In the genomic region with DNA sequence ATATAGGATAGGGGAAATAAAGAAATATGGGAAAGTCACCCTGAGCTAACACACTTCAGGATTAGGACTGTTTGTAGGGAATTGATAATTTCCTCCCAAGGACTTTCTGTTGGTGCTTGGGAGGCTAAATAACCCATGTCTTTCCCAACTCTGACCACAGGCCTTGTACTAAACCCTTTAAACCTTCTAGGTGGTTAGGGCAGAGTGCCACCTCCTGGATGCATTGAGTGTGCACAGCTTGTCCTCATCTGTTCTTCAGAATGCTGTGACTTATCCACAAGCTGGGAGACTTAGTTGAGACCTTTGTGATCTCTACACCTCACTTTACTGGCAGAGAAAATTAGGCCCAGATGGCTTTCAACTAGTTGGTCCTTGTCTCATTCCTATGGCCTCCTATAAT, we compare ENCODE assay signal across 9 mouse cellular contexts. TPM values are rescaled to one million over a fixed set of nuclear protein-coding genes. Genes with fewer than 3 reads are reported as not detected.
DNase-seq lines count a peak whose midpoint lies in the region; ATAC-seq lines count a peak whose summit lies in the region.
"Had no signal": no experiment of that assay in that cellular context is flagged by ENCODE, and none has a peak within 500 bp of the region (broad histone marks: within the 10 kb centered on the region; RNA-seq: fewer than 3 reads in every experiment).

No protein-coding gene starts in this region.

- no peak overlapping the region for H3K9ac ChIP-seq in forebrain, embryonic 14.5 days (ENCODE audit: low read length)
- H3K9ac ChIP-seq in forebrain, embryonic 11.5 days (ENCODE audit: low read length): no peak overlapping the region

- H3K27ac ChIP-seq in forebrain, embryonic 14.5 days (ENCODE audit: low read depth, low read length): no peak overlapping the region
- H3K27ac ChIP-seq in forebrain, embryonic 11.5 days (ENCODE audit: low read depth, low read length): no peak overlapping the region
- no peak overlapping the region for H3K27ac ChIP-seq in limb, embryonic 10.5 days

- no peak overlapping the region for H3K4me2 ChIP-seq in forebrain, embryonic 14.5 days (ENCODE audit: low read length)
- no peak overlapping the region for H3K4me2 ChIP-seq in forebrain, embryonic 11.5 days (ENCODE audit: low read depth, low read length, severe bottlenecking)

- no peak for ATAC-seq in forebrain, embryonic 14.5 days
- no peak for ATAC-seq in forebrain, embryonic 11.5 days (replicated peaks; ENCODE audit: low FRiP score)
- ATAC-seq in monocyte, adult 5-6 weeks (replicated peaks; ENCODE audit: insufficient number of reproducible peaks, low FRiP score, low TSS enrichment, poor library complexity, severe bottlenecking): no peak

- no peaks in the 10 kb centered on the region for H3K27me3 ChIP-seq in forebrain, embryonic 14.5 days (replicated peaks; ENCODE audit: control insufficient read depth, insufficient read depth, low read length)
- no peaks in the 10 kb centered on the region for H3K27me3 ChIP-seq in forebrain, embryonic 11.5 days (ENCODE audit: control insufficient read depth, insufficient read depth, low read length)
- no peaks in the 10 kb centered on the region for H3K27me3 ChIP-seq in limb, embryonic 10.5 days (ENCODE audit: low read depth, poor library complexity, severe bottlenecking)

- DNase-seq in forebrain, embryonic 14.5 days (ENCODE audit: low spot score): peak; percentile 6
- DNase-seq in forebrain, embryonic 11.5 days (ENCODE audit: low spot score): no peak
- DNase-seq in lung, postnatal 36 days: peak; percentile 19
- DNase-seq in lung, postnatal 14 days: no peak
- peak; percentile 71 for DNase-seq in embryo, embryonic 10.5 days (ENCODE audit: low spot score)
- DNase-seq in limb, embryonic 10.5 days (ENCODE audit: low spot score): peak; percentile 35
- no peak for DNase-seq in spleen, postnatal 4 days (ENCODE audit: low spot score in 2 of 2)

- H3K9me3 ChIP-seq in forebrain, embryonic 14.5 days (replicated peaks; ENCODE audit: control insufficient read depth, low read length): no peaks in the 10 kb centered on the region
- H3K9me3 ChIP-seq in forebrain, embryonic 11.5 days (ENCODE audit: control insufficient read depth, low read length): no peaks in the 10 kb centered on the region
- H3K9me3 ChIP-seq in limb, embryonic 10.5 days (replicated peaks): no peaks in the 10 kb centered on the region

- H3K4me1 ChIP-seq in forebrain, embryonic 14.5 days (ENCODE audit: control insufficient read depth, insufficient read depth, low read length): no peaks in the 10 kb centered on the region
- no peaks in the 10 kb centered on the region for H3K4me1 ChIP-seq in forebrain, embryonic 11.5 days (replicated peaks; ENCODE audit: control insufficient read depth, insufficient read depth, low read length)
- no peaks in the 10 kb centered on the region for H3K4me1 ChIP-seq in limb, embryonic 10.5 days

- H3K4me3 ChIP-seq in forebrain, embryonic 14.5 days (ENCODE audit: low read depth, low read length): no peak overlapping the region
- H3K4me3 ChIP-seq in forebrain, embryonic 11.5 days (ENCODE audit: low read depth, low read length): no peak overlapping the region
- H3K4me3 ChIP-seq in limb, embryonic 10.5 days: no peak overlapping the region
- H3K4me3 ChIP-seq: erythroblast, embryonic 14.5 days had no signal

- H3K36me3 ChIP-seq in forebrain, embryonic 14.5 days (ENCODE audit: control insufficient read depth, insufficient read depth, low read length): no peaks in the 10 kb centered on the region
- H3K36me3 ChIP-seq in forebrain, embryonic 11.5 days (ENCODE audit: control insufficient read depth, insufficient read depth, low read length): no peaks in the 10 kb centered on the region
- H3K36me3 ChIP-seq in limb, embryonic 10.5 days: no peaks in the 10 kb centered on the region

RNA-seq across cellular contexts. Expression of a gene that starts 10.5 kb away (rescaled TPM):
- polyA plus RNA-seq in forebrain, embryonic 14.5 days (2014; fragmentation: Nextera tagmentation; extraction: Ambion mirVana): not detected in 2 replicates
- not detected in 2 replicates for polyA plus RNA-seq in forebrain, embryonic 11.5 days (2014; fragmentation: Nextera tagmentation; extraction: Ambion mirVana)
- polyA plus RNA-seq in limb, embryonic 10.5 days (2016; fragmentation: Nextera tagmentation; extraction: Ambion mirVana): not detected in 2 replicates
- total RNA-seq in monocyte, adult 5-6 weeks (2017): not detected in 3 replicates
- polyA plus RNA-seq: erythroblast, embryonic 14.5 days had no signal

RNA-seq across cellular contexts. Expression of a gene that starts 23.5 kb away (rescaled TPM):
- not detected in 2 replicates for polyA plus RNA-seq in forebrain, embryonic 14.5 days (2014; fragmentation: Nextera tagmentation; extraction: Ambion mirVana)
- polyA plus RNA-seq in forebrain, embryonic 11.5 days (2014; fragmentation: Nextera tagmentation; extraction: Ambion mirVana): not detected in 2 replicates
- polyA plus RNA-seq in limb, embryonic 10.5 days (2016; fragmentation: Nextera tagmentation; extraction: Ambion mirVana): not detected in 2 replicates
- not detected in 3 replicates for total RNA-seq in monocyte, adult 5-6 weeks (2017)
- polyA plus RNA-seq: erythroblast, embryonic 14.5 days had no signal

RNA-seq across cellular contexts. Expression of a gene that starts 25.1 kb away (rescaled TPM):
- polyA plus RNA-seq in forebrain, embryonic 14.5 days (2014; fragmentation: Nextera tagmentation; extraction: Ambion mirVana): not detected in 2 replicates
- not detected in 2 replicates for polyA plus RNA-seq in forebrain, embryonic 11.5 days (2014; fragmentation: Nextera tagmentation; extraction: Ambion mirVana)
- polyA plus RNA-seq in limb, embryonic 10.5 days (2016; fragmentation: Nextera tagmentation; extraction: Ambion mirVana): not detected in 2 replicates
- not detected in 3 replicates for total RNA-seq in monocyte, adult 5-6 weeks (2017)
- polyA plus RNA-seq: erythroblast, embryonic 14.5 days had no signal

RNA-seq across cellular contexts. Expression of a gene that starts 52.3 kb away (rescaled TPM):
- not detected in 2 replicates for polyA plus RNA-seq in forebrain, embryonic 14.5 days (2014; fragmentation: Nextera tagmentation; extraction: Ambion mirVana)
- not detected in 2 replicates for polyA plus RNA-seq in forebrain, embryonic 11.5 days (2014; fragmentation: Nextera tagmentation; extraction: Ambion mirVana)
- not detected in 2 replicates for polyA plus RNA-seq in limb, embryonic 10.5 days (2016; fragmentation: Nextera tagmentation; extraction: Ambion mirVana)
- not detected in 3 replicates for total RNA-seq in monocyte, adult 5-6 weeks (2017)
- polyA plus RNA-seq: erythroblast, embryonic 14.5 days had no signal

Comparison
In these comparisons a context has a peak if more than half of its experiments do, and no peak if none do; other contexts are left out.
1. DNase-seq: peak in forebrain, embryonic 14.5 days (single experiment), lung, postnatal 36 days (single experiment), embryo, embryonic 10.5 days (single experiment) and limb, embryonic 10.5 days (single experiment); none in forebrain, embryonic 11.5 days (single experiment), lung, postnatal 14 days (single experiment) and spleen, postnatal 4 days (0 of 2).